Mouse (Mus musculus): Measurements from ENCODE around the gene Wnt6. TPM values are rescaled to one million over a fixed set of nuclear protein-coding genes. Genes with fewer than 3 reads are reported as not detected.

Gene Wnt6
- total and polyA plus RNA-seq, 2 experiments from 2014 or later = 0.11 to 0.88 TPM

DNA sequence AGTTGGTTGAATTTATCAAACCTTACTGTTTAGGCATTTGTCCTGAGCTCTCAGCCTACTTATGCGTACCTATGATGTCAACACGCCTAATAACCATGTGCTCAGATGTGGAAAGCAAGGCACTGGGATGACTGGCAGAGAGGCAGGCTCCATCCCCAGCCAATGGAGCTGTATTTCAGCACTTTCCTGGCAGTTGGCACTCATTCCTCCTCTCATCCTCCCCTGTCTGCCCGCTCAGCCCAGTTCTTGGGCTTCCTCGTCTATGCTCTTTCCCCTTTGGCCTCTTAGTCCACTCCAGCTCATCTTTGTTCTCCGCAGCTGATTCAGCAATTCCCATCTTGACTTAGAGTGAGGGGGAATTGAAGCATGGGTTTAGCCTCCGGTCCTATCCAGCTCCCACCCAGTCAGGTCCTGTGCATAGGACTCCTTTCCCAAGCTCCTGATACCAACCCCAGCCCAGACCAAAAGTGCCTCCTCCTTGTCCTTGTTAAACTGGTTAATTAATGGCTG lies 30.0 kb downstream of the Wnt6 start:
- Histone ChIP-seq H3K9me3 (replicated peaks; ENCODE audit: control insufficient read depth, low read length) (no peaks in the 10 kb centered on the region), H3K4me3 (ENCODE audit: low read depth, low read length) (no peak overlapping the region), H3K36me3 (replicated peaks; ENCODE audit: control insufficient read depth, insufficient read depth, low read length) (no peaks in the 10 kb centered on the region), H3K4me1 (ENCODE audit: control insufficient read depth, insufficient read depth) (no peaks in the 10 kb centered on the region), H3K9ac (replicated peaks; ENCODE audit: low read depth, low read length) (no peak overlapping the region), H3K27me3 (ENCODE audit: control insufficient read depth, insufficient read depth, low read length) (peaks cover 99% of the 10 kb centered on the region), H3K4me2 (ENCODE audit: low read depth, low read length) (no peak overlapping the region), H3K27ac (ENCODE audit: low read depth) (no peak overlapping the region)
- ATAC-seq (ENCODE audit: insufficient read depth, low read depth) (no peak), DNase-seq (ENCODE audit: low spot score) (no peak)
- TF ChIP-seq EP300 (IDR thresholded peaks at IDR 0.05; ENCODE audit: low read depth) (no peak), CTCF (IDR thresholded peaks at IDR 0.05; ENCODE audit: low read depth) (no peak)
- 26% methylated on average over 6 of the region's 6 CpGs for WGBS

DNA sequence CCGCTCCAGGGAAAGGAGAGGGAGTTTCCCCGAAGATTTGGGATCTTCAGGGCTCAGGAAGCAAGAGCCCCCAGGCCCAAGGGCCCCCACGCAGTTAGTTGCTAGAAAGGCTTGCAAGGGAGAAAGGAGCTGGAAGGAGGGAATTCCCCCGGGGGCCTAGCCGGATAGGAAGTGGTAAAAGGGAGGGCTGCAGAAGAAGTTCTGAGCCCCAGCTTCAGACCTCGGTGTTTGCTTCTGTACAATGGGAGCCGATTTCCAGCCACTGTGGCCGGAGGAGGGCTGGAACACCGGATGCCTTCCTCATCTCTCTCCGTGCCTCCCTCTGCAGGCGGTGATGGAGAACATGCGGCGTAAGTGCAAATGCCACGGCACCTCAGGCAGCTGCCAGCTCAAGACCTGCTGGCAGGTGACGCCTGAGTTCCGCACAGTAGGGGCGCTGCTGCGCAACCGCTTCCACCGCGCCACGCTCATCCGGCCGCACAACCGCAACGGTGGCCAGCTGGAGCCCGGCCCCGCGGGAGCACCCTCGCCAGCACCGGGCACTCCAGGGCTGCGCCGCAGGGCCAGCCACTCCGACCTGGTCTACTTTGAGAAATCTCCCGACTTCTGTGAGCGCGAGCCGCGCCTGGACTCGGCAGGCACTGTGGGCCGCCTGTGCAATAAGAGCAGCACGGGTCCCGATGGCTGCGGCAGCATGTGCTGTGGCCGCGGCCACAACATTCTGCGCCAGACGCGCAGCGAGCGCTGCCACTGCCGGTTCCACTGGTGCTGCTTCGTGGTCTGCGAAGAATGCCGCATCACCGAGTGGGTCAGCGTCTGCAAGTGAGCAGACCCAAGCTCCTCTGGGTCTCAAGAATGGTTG lies 31.3 kb downstream of the Wnt6 start:
- Histone ChIP-seq H3K9me3 (replicated peaks; ENCODE audit: control insufficient read depth, low read length) (no peaks in the 10 kb centered on the region), H3K36me3 (replicated peaks; ENCODE audit: control insufficient read depth, insufficient read depth, low read length) (no peaks in the 10 kb centered on the region), H3K4me3 (ENCODE audit: low read depth, low read length) (peak overlapping the region; percentile 44), H3K4me2 (ENCODE audit: low read depth, low read length) (peak overlapping the region; percentile 71), H3K27ac (ENCODE audit: low read depth) (no peak overlapping the region), H3K9ac (replicated peaks; ENCODE audit: low read depth, low read length) (no peak overlapping the region), H3K4me1 (ENCODE audit: control insufficient read depth, insufficient read depth) (no peaks in the 10 kb centered on the region), H3K27me3 (ENCODE audit: control insufficient read depth, insufficient read depth, low read length) (peaks cover 99% of the 10 kb centered on the region)
- TF ChIP-seq EP300 (IDR thresholded peaks at IDR 0.05; ENCODE audit: low read depth) (no peak), CTCF (IDR thresholded peaks at IDR 0.05; ENCODE audit: low read depth) (peak; percentile 56)
- DNase-seq (ENCODE audit: low spot score) = peak; percentile 75
- WGBS = under 1% methylated on average over 57 of the region's 57 CpGs
- ATAC-seq (ENCODE audit: insufficient read depth, low read depth) = peak; percentile 71

DNA sequence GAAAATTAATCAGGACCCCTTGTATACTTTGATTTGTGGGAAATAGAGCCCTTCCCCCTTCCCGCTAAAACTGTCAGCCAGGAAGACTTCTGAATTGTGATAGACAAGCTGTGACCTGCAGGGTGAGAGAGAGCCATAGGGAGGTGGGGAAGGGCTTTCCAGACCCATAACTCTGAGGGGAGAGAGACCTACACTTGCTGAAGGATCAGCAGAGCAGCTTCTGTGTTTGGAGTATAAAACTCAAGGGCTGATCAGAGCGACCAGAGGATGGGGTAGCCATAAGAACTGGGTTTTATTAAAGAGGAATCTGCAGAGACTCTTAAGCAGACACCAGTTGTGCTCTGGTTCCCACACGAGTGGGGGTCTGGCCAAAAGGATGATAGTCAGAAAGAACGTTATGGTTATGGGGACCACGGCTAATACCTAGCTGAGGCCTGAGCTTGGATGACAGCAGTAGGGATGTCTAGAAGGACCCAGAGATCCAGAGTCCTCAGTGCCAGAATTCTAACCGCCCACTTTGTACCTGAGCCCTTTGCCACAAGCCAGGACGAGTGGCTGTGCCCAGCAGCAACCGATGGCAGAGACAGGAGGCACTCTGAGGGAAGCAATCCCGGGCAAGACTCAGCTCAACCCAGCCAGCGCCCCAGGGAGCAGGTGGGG lies 32.6 kb downstream of the Wnt6 start:
- TF ChIP-seq EP300 (IDR thresholded peaks at IDR 0.05; ENCODE audit: low read depth) (no peak), CTCF (IDR thresholded peaks at IDR 0.05; ENCODE audit: low read depth) (no peak)
- H3K27ac ChIP-seq (ENCODE audit: low read depth) = no peak overlapping the region
- no peaks in the 10 kb centered on the region for H3K36me3 ChIP-seq (replicated peaks; ENCODE audit: control insufficient read depth, insufficient read depth, low read length)
- no peak overlapping the region for H3K4me3 ChIP-seq (ENCODE audit: low read depth, low read length)
- no peak overlapping the region for H3K9ac ChIP-seq (replicated peaks; ENCODE audit: low read depth, low read length)
- no peak overlapping the region for H3K4me2 ChIP-seq (ENCODE audit: low read depth, low read length)
- DNase-seq (ENCODE audit: low spot score) (no peak), ATAC-seq (ENCODE audit: insufficient read depth, low read depth) (no peak)
- no peaks in the 10 kb centered on the region for H3K4me1 ChIP-seq (ENCODE audit: control insufficient read depth, insufficient read depth)
- 16% methylated on average over 10 of the region's 10 CpGs for WGBS
- H3K9me3 ChIP-seq (replicated peaks; ENCODE audit: control insufficient read depth, low read length) = no peaks in the 10 kb centered on the region
- H3K27me3 ChIP-seq (ENCODE audit: control insufficient read depth, insufficient read depth, low read length) = peaks cover 97% of the 10 kb centered on the region

DNA sequence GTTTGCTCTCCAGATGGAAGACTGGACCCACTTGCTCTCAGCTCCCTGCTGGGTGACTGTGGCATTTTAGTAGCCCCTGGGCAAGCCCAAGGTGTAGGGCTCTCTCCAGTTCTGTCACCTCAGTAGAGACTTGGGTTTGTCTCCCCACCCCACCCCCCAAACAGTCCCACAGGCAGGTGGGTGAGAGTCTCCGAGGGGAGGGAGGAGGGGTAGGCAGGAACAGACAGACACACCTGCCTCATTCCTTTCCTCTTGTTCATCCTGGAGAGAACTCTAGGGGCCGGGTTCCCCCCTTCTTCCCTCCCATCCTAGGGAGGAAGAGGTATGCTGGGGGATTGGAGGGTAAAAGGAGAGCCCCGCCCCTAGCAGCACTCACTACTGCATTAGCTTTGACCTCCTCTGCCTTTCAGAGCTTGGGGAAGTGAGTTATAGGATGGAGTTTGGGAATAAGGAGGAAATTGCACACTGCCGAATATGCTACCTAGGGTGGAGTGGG lies 33.7 kb downstream of the Wnt6 start:
- TF ChIP-seq EP300 (IDR thresholded peaks at IDR 0.05; ENCODE audit: low read depth) = no peak
- TF ChIP-seq CTCF (IDR thresholded peaks at IDR 0.05; ENCODE audit: low read depth) = no peak
- Histone ChIP-seq H3K27ac (ENCODE audit: low read depth) (no peak overlapping the region), H3K27me3 (ENCODE audit: control insufficient read depth, insufficient read depth, low read length) (peaks cover 94% of the 10 kb centered on the region), H3K9me3 (replicated peaks; ENCODE audit: control insufficient read depth, low read length) (no peaks in the 10 kb centered on the region), H3K36me3 (replicated peaks; ENCODE audit: control insufficient read depth, insufficient read depth, low read length) (no peaks in the 10 kb centered on the region), H3K4me3 (ENCODE audit: low read depth, low read length) (no peak overlapping the region), H3K9ac (replicated peaks; ENCODE audit: low read depth, low read length) (no peak overlapping the region), H3K4me1 (ENCODE audit: control insufficient read depth, insufficient read depth) (no peaks in the 10 kb centered on the region), H3K4me2 (ENCODE audit: low read depth, low read length) (no peak overlapping the region)
- no peak for ATAC-seq (ENCODE audit: insufficient read depth, low read depth)
- 30% methylated on average over 4 of the region's 4 CpGs for WGBS
- DNase-seq (ENCODE audit: low spot score) = no peak

DNA sequence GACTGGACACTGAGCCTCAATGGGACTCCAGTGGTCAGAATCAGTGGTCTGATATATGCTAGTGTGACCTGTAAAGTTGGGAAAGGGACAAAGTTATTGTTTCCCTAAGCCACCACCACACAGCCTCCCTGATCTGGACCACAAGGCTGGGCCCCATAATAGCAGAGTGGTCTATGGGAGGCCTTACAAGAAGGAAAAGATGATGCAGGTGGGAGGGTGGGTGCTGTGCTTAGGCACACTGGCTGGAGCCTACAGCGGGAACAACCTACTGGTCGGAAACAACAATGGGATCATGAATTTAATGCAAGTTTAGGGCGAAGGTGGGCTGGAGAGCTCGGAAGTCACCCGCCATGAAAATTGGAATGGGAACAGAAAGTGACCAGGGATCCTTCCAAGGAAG lies 34.2 kb downstream of the Wnt6 start:
- no peak overlapping the region for H3K9ac ChIP-seq (replicated peaks; ENCODE audit: low read depth, low read length)
- no peaks in the 10 kb centered on the region for H3K36me3 ChIP-seq (replicated peaks; ENCODE audit: control insufficient read depth, insufficient read depth, low read length)
- TF ChIP-seq EP300 (IDR thresholded peaks at IDR 0.05; ENCODE audit: low read depth) (no peak), CTCF (IDR thresholded peaks at IDR 0.05; ENCODE audit: low read depth) (no peak)
- H3K27me3 ChIP-seq (ENCODE audit: control insufficient read depth, insufficient read depth, low read length) = peaks cover 90% of the 10 kb centered on the region
- 14% methylated on average over 5 of the region's 5 CpGs for WGBS
- H3K4me3 ChIP-seq (ENCODE audit: low read depth, low read length) = no peak overlapping the region
- H3K27ac ChIP-seq (ENCODE audit: low read depth) = no peak overlapping the region
- no peak overlapping the region for H3K4me2 ChIP-seq (ENCODE audit: low read depth, low read length)
- no peak for ATAC-seq (ENCODE audit: insufficient read depth, low read depth)
- no peak for DNase-seq (ENCODE audit: low spot score)
- no peaks in the 10 kb centered on the region for H3K9me3 ChIP-seq (replicated peaks; ENCODE audit: control insufficient read depth, low read length)
- H3K4me1 ChIP-seq (ENCODE audit: control insufficient read depth, insufficient read depth) = no peaks in the 10 kb centered on the region

Measured in heart, postnatal 0 days (tissue).